Mouse (Mus musculus) neural tube, embryonic 11.5 days (tissue): ENCODE measurements at regions not wholly inside any gene's neighbourhood (a gene's known extent, or its start where the extent isn't known, plus 50 kb on each side); places are given as distances from the start of the nearest gene placed in this dataset.

ENCODE experiments used
- ATAC-seq: fragments of 200-750 bp; cut with Nextera tagmentation; 2 replicates; pipeline ENCODE4 v1.8.0; 2017; ENCODE audit warnings: moderate number of reproducible peaks, mild to moderate bottlenecking, moderate TSS enrichment, moderate library complexity; ENCODE audit not compliant: insufficient read depth, low FRiP score, low TSS enrichment
- DNase-seq: peaks from one replicate; pipeline ENCODE4 v3.0.0-alpha.2; 2015; ENCODE audit warnings: low spot score
- H3K27ac ChIP-seq: fragments of 300-500 bp; sonication (generic); 2 replicates; pipeline ENCODE4 v1.5.1; 2014; ENCODE audit warnings: low read depth, mild to moderate bottlenecking, low read length
- H3K27me3 ChIP-seq: fragments of 300-500 bp; sonication (generic); 2 replicates; pipeline ENCODE4 v1.6.1; 2014; ENCODE audit warnings: mild to moderate bottlenecking, low read length, mixed read lengths; ENCODE audit not compliant: control insufficient read depth, insufficient read depth
- H3K36me3 ChIP-seq: fragments of 300-500 bp; sonication (generic); 2 replicates; pipeline ENCODE4 v1.6.1; 2014; ENCODE audit warnings: mild to moderate bottlenecking, low read length, moderate library complexity, mixed read lengths; ENCODE audit not compliant: control insufficient read depth, insufficient read depth
- H3K4me1 ChIP-seq: fragments of 300-500 bp; sonication (generic); 2 replicates; pipeline ENCODE4 v1.6.1; 2014; ENCODE audit warnings: low read length, mixed read lengths; ENCODE audit not compliant: control insufficient read depth, insufficient read depth
- H3K4me2 ChIP-seq: fragments of 300-500 bp; sonication (generic); 2 replicates; pipeline ENCODE4 v1.6.1; 2014; ENCODE audit warnings: low read depth, mild to moderate bottlenecking, moderate library complexity
- H3K4me3 ChIP-seq: fragments of 300-500 bp; sonication (generic); 2 replicates; pipeline ENCODE4 v1.5.1; 2014; ENCODE audit warnings: low read depth, low read length
- H3K9ac ChIP-seq: fragments of 300-500 bp; sonication (generic); 2 replicates; pipeline ENCODE4 v1.6.1; 2014; ENCODE audit warnings: mild to moderate bottlenecking, low read length
- H3K9me3 ChIP-seq: fragments of 300-500 bp; sonication (generic); 2 replicates; pipeline ENCODE4 v1.6.1; 2016; ENCODE audit warnings: low read length; ENCODE audit not compliant: control insufficient read depth
- WGBS: fragments of 180-500 bp; shearing (Covaris S2); extraction: QIAGEN DNeasy Blood & Tissue Kit; methylation state at CpG from one replicate; pipeline ENCODE4 v1.1.7; 2014; 5-methylcytosine and 5-hydroxymethylcytosine counted together

DNA sequence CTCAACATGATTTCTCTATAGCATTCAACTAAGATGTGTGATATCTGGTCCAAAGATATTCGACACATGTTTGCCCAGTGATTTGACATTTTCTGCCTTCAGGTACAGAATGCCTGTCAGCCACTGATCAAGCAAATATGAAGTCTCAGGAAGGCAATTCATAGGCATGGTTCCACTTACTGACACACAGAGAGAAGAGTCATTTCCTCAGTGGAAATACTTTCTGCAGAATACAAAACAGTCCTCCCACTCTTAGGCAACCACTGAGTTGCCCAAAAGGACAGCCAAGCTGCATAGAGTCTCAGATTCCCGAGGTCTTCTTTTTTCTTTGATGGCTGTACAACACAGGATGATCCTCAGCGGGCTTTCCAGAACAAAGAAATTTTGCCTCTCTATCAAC, 110.9 kb downstream of the Ndufa4 start:
- Histone ChIP-seq H3K9ac (no peak overlapping the region), H3K27ac (no peak overlapping the region), H3K4me3 (no peak overlapping the region), H3K36me3 (no peaks in the 10 kb centered on the region), H3K9me3 (no peaks in the 10 kb centered on the region), H3K27me3 (no peaks in the 10 kb centered on the region), H3K4me2 (no peak overlapping the region), H3K4me1 (no peaks in the 10 kb centered on the region)
- DNase-seq = no peak
- WGBS = 85% methylated on average over 3 of the region's 3 CpGs
- ATAC-seq = no peak

DNA sequence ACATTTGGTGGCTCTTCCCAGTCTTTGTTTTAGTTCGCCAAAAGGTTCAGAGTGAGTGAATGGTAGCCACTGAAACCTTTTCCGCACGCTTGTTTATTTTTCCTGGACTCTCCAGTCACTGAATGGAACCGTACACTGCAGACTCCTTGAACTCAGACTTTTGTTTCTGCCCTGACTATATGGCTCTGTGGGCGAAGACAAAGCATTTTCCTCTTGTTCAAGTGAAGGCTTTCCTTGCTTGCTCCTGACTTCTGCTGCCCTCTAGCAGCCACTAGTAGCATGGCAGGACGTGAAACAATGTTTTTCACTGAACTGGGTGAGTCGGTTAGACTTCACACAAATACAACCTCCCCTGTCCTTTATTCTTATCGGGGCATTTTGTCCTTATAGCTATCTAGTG, 113.9 kb downstream of the Ndufa4 start:
- H3K27me3 ChIP-seq = no peaks in the 10 kb centered on the region
- peak; percentile 48 for DNase-seq
- H3K4me2 ChIP-seq = no peak overlapping the region
- H3K27ac ChIP-seq = no peak overlapping the region
- peak; percentile 63; the same call in 1 of the 2 replicates for ATAC-seq
- no peaks in the 10 kb centered on the region for H3K4me1 ChIP-seq
- H3K4me3 ChIP-seq = no peak overlapping the region
- 31% methylated on average over 8 of the region's 8 CpGs for WGBS
- no peak overlapping the region for H3K9ac ChIP-seq
- no peaks in the 10 kb centered on the region for H3K9me3 ChIP-seq
- no peaks in the 10 kb centered on the region for H3K36me3 ChIP-seq

DNA sequence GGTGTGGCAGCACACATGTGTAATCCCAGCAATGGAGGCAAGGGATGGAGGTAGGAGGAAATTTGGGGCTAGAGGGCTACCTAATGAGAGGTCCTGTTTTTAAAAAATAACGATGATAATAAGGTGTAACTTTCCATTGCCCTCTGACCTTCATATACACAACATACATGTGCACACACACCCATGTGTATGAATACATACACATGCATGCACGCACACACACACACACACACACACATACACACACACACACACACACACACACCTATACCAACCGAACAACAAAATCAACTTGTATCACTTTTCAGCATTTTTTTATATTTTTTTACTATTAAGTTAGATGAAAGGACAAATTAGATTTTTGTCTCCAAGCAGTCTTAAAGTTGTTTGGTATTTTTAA, 115.1 kb downstream of the Ndufa4 start:
- no peak for DNase-seq
- no peaks in the 10 kb centered on the region for H3K36me3 ChIP-seq
- no peak overlapping the region for H3K27ac ChIP-seq
- no peaks in the 10 kb centered on the region for H3K4me1 ChIP-seq
- ATAC-seq = no peak
- H3K9me3 ChIP-seq = no peaks in the 10 kb centered on the region
- H3K9ac ChIP-seq = no peak overlapping the region
- WGBS = 91% methylated on average over 3 of the region's 3 CpGs
- no peak overlapping the region for H3K4me3 ChIP-seq
- H3K27me3 ChIP-seq = no peaks in the 10 kb centered on the region
- no peak overlapping the region for H3K4me2 ChIP-seq

DNA sequence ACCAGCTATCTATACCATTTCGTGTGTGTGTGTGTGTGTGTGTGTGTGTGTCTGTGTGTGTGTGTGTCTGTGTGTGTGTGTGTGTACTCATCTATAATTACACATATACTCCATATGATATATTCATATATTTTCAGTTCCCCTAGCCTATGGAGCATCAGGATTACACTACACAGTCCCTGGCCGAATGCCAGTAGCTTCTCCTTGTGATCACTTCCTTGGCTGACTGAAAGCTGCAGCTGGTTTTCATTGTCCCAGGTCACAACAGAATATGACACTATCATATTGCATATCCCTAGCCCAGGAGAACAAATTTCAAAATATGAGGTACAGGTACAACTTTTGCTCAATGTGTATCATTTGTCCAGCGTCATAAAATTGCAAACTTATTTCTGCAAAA, 116.2 kb downstream of the Ndufa4 start:
- DNase-seq = no peak

DNA sequence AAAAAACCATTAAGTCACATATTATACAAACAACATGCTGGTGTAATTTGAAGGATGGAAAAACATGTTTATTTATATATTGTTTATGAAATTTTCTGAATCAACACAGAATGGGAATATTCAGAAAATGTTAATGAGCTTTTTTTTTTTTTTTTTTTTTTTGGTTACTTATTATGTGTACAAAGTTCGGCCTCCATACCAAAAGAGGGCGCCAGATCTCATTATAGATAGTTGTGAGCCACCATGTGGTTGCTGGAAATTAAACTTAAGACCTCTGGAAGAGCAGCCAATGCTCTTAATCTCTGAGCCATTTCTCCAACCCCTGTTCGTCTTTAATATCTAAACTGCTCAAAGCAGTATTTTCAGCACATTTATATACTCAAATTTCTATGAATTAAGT, 133.3 kb downstream of the Ndufa4 start:
- Histone ChIP-seq H3K9ac (no peak overlapping the region), H3K27me3 (no peaks in the 10 kb centered on the region), H3K4me3 (no peak overlapping the region), H3K4me2 (no peak overlapping the region), H3K36me3 (no peaks in the 10 kb centered on the region), H3K27ac (no peak overlapping the region), H3K9me3 (no peaks in the 10 kb centered on the region), H3K4me1 (no peaks in the 10 kb centered on the region)
- WGBS = 83% methylated on average over 3 of the region's 3 CpGs
- ATAC-seq (no peak), DNase-seq (no peak)

More for the DNA sequence above, 116.2 kb downstream of the Ndufa4 start:
- no peak overlapping the region for H3K4me2 ChIP-seq
- no peak overlapping the region for H3K27ac ChIP-seq
- no peak overlapping the region for H3K9ac ChIP-seq
- no peaks in the 10 kb centered on the region for H3K4me1 ChIP-seq
- ATAC-seq = no peak
- no peaks in the 10 kb centered on the region for H3K36me3 ChIP-seq
- no peaks in the 10 kb centered on the region for H3K27me3 ChIP-seq
- WGBS = 70% methylated on average over 3 of the region's 3 CpGs
- H3K9me3 ChIP-seq = no peaks in the 10 kb centered on the region
- no peak overlapping the region for H3K4me3 ChIP-seq

- Histone ChIP-seq H3K4me2 (no peak overlapping the region), H3K36me3 (no peaks in the 10 kb centered on the region), H3K4me1 (no peaks in the 10 kb centered on the region), H3K9ac (no peak overlapping the region), H3K27ac (no peak overlapping the region), H3K27me3 (no peaks in the 10 kb centered on the region), H3K4me3 (no peak overlapping the region), H3K9me3 (no peaks in the 10 kb centered on the region)
- DNase-seq (no peak), ATAC-seq (no peak)
Measured at GRCm38 (mm10) chr6:11762912-11763311, 144.4 kb downstream of the Ndufa4 start.

DNA sequence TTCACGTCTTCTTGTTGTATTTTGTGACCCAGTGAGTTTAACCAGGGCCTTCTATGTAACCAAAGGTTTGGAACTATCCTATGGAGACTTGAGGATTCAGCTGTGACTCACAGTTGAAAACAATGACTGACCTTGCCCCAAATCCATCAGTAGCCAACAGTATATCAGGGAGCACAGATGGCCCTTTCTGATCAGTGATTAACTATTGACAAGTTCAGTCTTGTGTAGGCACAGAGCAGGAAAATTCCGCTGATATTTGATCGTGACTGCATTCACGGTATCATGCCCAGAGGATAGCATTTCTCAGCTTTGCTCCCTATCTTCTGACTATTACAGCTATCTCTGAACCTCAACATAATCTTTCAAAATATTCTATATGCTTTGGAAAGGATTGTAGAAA, 169.6 kb downstream of the Ndufa4 start:
- no peak for ATAC-seq
- Histone ChIP-seq H3K9me3 (no peaks in the 10 kb centered on the region), H3K4me3 (no peak overlapping the region), H3K36me3 (no peaks in the 10 kb centered on the region), H3K9ac (no peak overlapping the region), H3K27me3 (no peaks in the 10 kb centered on the region), H3K4me2 (no peak overlapping the region), H3K4me1 (no peaks in the 10 kb centered on the region), H3K27ac (no peak overlapping the region)
- WGBS = 83% methylated on average over 4 of the region's 4 CpGs
- DNase-seq = no peak

DNA sequence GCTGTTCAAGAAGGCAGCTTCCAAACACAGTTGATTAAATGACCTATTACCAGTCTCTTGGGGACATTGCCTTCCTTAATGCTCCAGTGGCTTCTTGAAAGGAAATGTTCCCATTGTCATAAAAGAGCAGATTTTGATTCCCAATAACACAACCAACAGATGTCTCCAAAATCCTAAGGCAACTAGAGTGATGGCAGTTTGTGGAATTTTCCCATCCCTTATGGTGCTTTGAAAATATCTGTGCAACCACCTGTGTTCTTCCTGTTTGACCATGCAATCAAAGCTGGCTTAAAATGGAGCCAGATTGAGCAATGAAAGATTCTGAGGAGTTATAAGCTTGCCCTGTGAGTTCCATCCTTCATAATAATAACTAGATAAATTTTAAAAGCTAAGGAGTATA, 176.2 kb downstream of the Ndufa4 start:
- DNase-seq (no peak), ATAC-seq (no peak)
- Histone ChIP-seq H3K9ac (no peak overlapping the region), H3K9me3 (no peaks in the 10 kb centered on the region), H3K4me1 (no peaks in the 10 kb centered on the region), H3K4me2 (no peak overlapping the region), H3K27me3 (no peaks in the 10 kb centered on the region), H3K4me3 (no peak overlapping the region), H3K36me3 (no peaks in the 10 kb centered on the region), H3K27ac (no peak overlapping the region)

GRCm38 (mm10) chr6:11730667-11731066, 176.6 kb downstream of the Ndufa4 start:
- Histone ChIP-seq H3K27ac (no peak overlapping the region), H3K4me1 (no peaks in the 10 kb centered on the region), H3K27me3 (no peaks in the 10 kb centered on the region), H3K9me3 (no peaks in the 10 kb centered on the region), H3K9ac (no peak overlapping the region), H3K4me3 (no peak overlapping the region), H3K4me2 (no peak overlapping the region), H3K36me3 (no peaks in the 10 kb centered on the region)
- WGBS = 76% methylated on average over 2 of the region's 2 CpGs
- no peak for DNase-seq
- no peak for ATAC-seq
